Mouse (Mus musculus) liver, embryonic 14.5 days (tissue): ENCODE data around the gene Plcb1. TPM values are rescaled to one million over a fixed set of nuclear protein-coding genes. Genes with fewer than 3 reads are reported as not detected.
A peak's percentile ranks its signal among the peaks of the same experiment; 100 is the strongest.

Experiments
- ATAC-seq: fragments of 200-750 bp; cut with Nextera tagmentation; 2 replicates; pipeline ENCODE4 v1.8.0; 2017; ENCODE audit warnings: moderate number of reproducible peaks, mild to moderate bottlenecking, moderate library complexity; ENCODE audit not compliant: insufficient read depth
- DNase-seq, 3 experiments: peaks; one replicate each; pipeline ENCODE4 v3.0.0-alpha.2; 2012 to 2013; ENCODE audit warnings: low read depth in 3 of 3, low spot score in 3 of 3
- H3K27ac ChIP-seq: fragments of 300-500 bp; sonication (generic); 2 replicates; pipeline ENCODE4 v1.5.1; 2014; ENCODE audit warnings: moderate library complexity, mild to moderate bottlenecking, control low read depth, inconsistent platforms
- H3K27me3 ChIP-seq: fragments of 300-500 bp; sonication (generic); 2 replicates; pipeline ENCODE4 v1.6.1; 2014; ENCODE audit warnings: mild to moderate bottlenecking, low read length, moderate library complexity; ENCODE audit not compliant: control insufficient read depth, insufficient read depth
- H3K36me3 ChIP-seq: fragments of 300-500 bp; sonication (generic); replicated peaks from 2 replicates; pipeline ENCODE4 v1.6.1; 2014; ENCODE audit warnings: low read depth; ENCODE audit not compliant: control insufficient read depth, insufficient read depth
- H3K4me1 ChIP-seq, 2 experiments: fragments of 200-500 bp in 1 of 2; fragments of 300-500 bp in 1 of 2; sonication (generic) in 1 of 2; replicated peaks; 2 replicates each; pipeline ENCODE4 v1.6.1; 2012 to 2014; ENCODE audit warnings: antibody characterized with exemption in 1 of 2, inconsistent platforms in 1 of 2, low read length in 1 of 2; ENCODE audit not compliant: control insufficient read depth in 2 of 2, insufficient read depth in 2 of 2
- H3K4me2 ChIP-seq: fragments of 300-500 bp; sonication (generic); 2 replicates; pipeline ENCODE4 v1.6.1; 2014; ENCODE audit warnings: low read depth, mild to moderate bottlenecking, control low read depth, moderate library complexity
- H3K4me3 ChIP-seq, 2 experiments: fragments of 200-500 bp in 1 of 2; fragments of 300-500 bp in 1 of 2; sonication (generic) in 1 of 2; 2 replicates each; pipeline ENCODE4 v1.5.1; 2012 to 2014; ENCODE audit warnings: low read depth in 2 of 2, low read length in 2 of 2, mild to moderate bottlenecking in 2 of 2, control low read depth in 1 of 2, inconsistent platforms in 1 of 2, moderate library complexity in 1 of 2; ENCODE audit not compliant: insufficient read depth in 1 of 2
- H3K9ac ChIP-seq: fragments of 300-500 bp; sonication (generic); replicated peaks from 2 replicates; pipeline ENCODE4 v1.6.1; 2014; ENCODE audit warnings: mild to moderate bottlenecking, control low read depth, moderate library complexity
- H3K9me3 ChIP-seq: fragments of 300-500 bp; sonication (generic); 2 replicates; pipeline ENCODE4 v1.6.1; 2016; ENCODE audit warnings: low read length, mixed read lengths; ENCODE audit not compliant: control insufficient read depth
- CTCF ChIP-seq: IDR thresholded peaks from 2 replicates; pipeline ENCODE4 v1.5.1; 2016; ENCODE audit warnings: antibody characterized with exemption, low read depth, control low read depth
- EP300 ChIP-seq: IDR thresholded peaks from 2 replicates; pipeline ENCODE4 v1.6.1; 2016; ENCODE audit warnings: antibody characterized with exemption, low read depth
- WGBS: fragments of 180-500 bp; shearing (Covaris S2); extraction: QIAGEN DNeasy Blood & Tissue Kit; methylation state at CpG from one replicate; pipeline ENCODE4 v1.1.7; 2014; ENCODE audit not compliant: insufficient replicate concordance; 5-methylcytosine and 5-hydroxymethylcytosine counted together
- polyA plus RNA-seq, 2 experiments: library from polyadenylated mRNA; depleted of rRNA in 1 of 2; stranded (reverse) in 1 of 2; unstranded in 1 of 2; fragments of >200 nt; fragmentation: Nextera tagmentation in 1 of 2; extraction: Ambion mirVana in 1 of 2; gene quantifications; 2 replicates each; pipeline versions ENCODE4 v1.2.1 to v1.2.3; 2012 to 2014

Gene Plcb1
- polyA plus RNA-seq, 2 experiments, result 0.56 to 3.0 TPM

DNA sequence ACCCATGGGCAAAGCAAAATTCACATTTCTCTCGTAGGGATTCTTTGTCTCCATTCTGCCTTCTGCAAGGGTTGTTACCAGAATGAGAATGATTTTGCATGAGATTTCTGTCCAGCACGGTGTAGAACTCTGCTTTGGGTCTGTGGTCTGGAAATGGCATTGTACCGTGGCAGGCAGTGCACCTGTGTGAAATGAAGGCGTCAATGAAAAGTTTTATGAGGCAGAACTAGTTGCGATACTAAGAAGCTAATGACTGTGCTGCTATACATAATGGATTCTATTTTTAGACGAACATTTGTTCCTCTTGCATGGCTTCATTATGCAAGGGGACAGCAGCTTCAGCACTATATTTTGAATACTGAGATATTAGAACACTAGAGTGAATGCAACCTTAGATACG is 39.8 kb downstream of the Plcb1 start:
- H3K4me3 ChIP-seq, result no peak overlapping the region
- H3K27me3 ChIP-seq, result no peaks in the 10 kb centered on the region
- 49% methylated on average over 7 of the region's 7 CpGs for WGBS
- peaks cover 0 to 5% of the 10 kb centered on the region in 2 experiments; a peak in 2 of 4 replicates for H3K4me1 ChIP-seq
- no peak overlapping the region for H3K27ac ChIP-seq
- TF ChIP-seq EP300 (no peak), CTCF (no peak)
- ATAC-seq, result no peak
- H3K36me3 ChIP-seq, result no peaks in the 10 kb centered on the region
- H3K9me3 ChIP-seq, result no peaks in the 10 kb centered on the region
- no peak for DNase-seq
- H3K9ac ChIP-seq, result no peak overlapping the region
- peak overlapping the region; percentile 22; the same call in 1 of the 2 replicates for H3K4me2 ChIP-seq

DNA sequence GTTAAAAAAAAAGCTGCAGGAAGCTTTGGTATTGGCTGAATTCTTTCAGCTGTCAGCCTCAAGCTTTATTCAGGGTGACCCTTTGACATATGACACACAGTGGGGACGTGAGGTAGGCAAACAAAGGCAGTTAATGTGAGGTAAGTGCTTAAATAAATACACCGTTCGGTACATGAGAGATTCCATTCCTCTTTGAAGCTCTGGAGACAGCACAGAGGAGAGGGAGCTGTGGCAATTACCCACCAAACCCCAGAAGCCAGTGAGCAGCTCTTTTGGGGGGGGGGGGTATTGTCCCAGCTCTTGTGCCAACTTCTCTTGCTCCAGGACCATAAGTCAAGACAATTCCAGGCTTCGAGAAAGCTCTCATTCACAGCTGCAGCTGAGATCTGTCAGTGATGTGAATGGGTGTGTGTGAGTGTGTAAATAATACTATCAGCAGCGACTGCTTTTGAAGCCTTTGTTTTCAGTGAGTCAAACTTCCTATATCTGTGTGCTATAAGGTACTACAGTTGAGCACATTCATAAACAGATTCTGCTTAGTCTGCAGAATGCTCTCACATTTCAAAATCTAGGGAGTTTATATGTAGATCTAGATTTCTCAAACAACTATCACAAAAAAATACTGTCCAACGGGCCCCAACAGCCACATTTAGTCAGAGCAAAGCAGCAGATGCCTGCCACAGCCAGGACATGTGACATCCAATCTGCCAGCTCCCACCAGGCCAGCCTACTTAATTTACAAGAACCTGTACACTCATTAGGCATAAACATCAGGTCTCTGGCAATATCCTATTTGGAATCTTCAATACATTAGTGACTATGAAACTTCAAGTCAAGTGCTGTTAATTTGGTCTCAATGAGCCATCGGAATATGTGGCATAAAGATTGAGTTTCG is 40.5 kb downstream of the Plcb1 start:
- no peak for TF ChIP-seq CTCF
- TF ChIP-seq EP300, result no peak
- no peaks in the 10 kb centered on the region for H3K36me3 ChIP-seq
- H3K27ac ChIP-seq, result no peak overlapping the region
- H3K4me1 ChIP-seq, result peaks cover 0 to 5% of the 10 kb centered on the region in 2 experiments; a peak in 2 of 4 replicates
- ATAC-seq, result peak; percentile 67; the same call in 1 of the 2 replicates
- no peaks in the 10 kb centered on the region for H3K9me3 ChIP-seq
- peak in 1 of 3 experiments; percentile 22 for DNase-seq
- no peaks in the 10 kb centered on the region for H3K27me3 ChIP-seq
- no peak overlapping the region; the same call in 1 of the 2 replicates for H3K4me2 ChIP-seq
- H3K4me3 ChIP-seq, result no peak overlapping the region
- no peak overlapping the region for H3K9ac ChIP-seq
- 43% methylated on average over 8 of the region's 8 CpGs for WGBS

DNA sequence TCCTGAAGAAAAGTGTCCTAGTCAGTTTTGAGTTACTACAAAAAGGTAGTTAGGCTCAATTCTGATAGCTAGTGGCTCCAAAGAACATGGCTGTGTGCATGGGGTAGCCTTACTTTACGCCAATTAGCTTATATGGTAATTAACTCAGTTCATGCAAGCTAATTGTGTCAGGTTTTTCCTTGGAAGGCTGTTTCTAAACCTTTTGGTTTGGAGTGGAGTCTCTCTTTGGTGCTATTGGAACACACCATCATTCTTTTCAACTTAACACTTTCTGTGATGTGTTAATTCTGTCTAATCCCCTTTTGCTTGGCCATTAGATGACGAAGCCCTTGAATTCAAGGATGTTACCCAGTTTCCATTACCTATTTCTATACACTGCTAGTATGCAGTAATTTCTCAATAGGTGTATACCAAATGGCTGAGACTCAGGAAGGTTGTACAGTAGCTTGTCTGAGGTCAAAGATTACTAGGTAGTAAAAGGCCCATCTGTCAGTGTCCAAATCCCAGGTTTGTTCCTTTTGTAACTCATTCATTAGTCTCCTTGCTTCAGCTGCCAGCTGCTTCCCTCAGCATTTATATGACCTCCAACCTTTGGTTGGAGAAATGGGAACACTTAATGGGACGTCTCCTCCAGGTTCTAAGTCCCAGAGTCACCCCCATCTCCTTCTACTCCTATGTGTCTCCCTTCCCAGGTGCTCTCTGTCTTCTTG is 42.1 kb downstream of the Plcb1 start:
- Histone ChIP-seq H3K27ac (no peak overlapping the region), H3K4me3 (no peak overlapping the region), H3K4me2 (no peak overlapping the region), H3K9ac (no peak overlapping the region), H3K27me3 (no peaks in the 10 kb centered on the region), H3K4me1 (peaks cover 0 to 5% of the 10 kb centered on the region in 2 experiments; a peak in 2 of 4 replicates), H3K36me3 (no peaks in the 10 kb centered on the region), H3K9me3 (no peaks in the 10 kb centered on the region)
- no peak for DNase-seq
- ATAC-seq, result no peak
- 57% methylated on average over 3 of the region's 3 CpGs for WGBS
- no peak for TF ChIP-seq EP300
- no peak for TF ChIP-seq CTCF

DNA sequence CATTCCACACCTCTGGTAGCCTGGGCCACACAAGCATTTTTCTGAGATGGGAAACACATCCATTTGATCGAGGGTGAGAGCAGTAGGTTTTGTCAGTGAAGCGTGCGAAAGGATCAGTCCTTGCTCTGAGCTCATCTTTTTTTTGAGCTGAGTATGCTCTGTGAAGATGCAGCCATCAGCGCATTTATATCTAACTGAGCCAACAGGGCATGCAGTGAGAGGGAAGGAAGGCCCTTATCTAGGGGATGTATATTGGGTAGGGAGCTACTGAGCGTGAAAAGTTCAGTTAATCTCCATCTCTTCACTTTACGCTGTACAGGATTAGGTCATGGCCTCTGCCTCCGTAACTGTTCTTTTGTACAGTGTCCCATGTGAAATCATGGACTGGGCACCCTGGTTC is 46.0 kb downstream of the Plcb1 start:
- Histone ChIP-seq H3K4me1 (peaks cover 0 to 2% of the 10 kb centered on the region in 2 experiments; a peak in 2 of 4 replicates), H3K27ac (no peak overlapping the region), H3K4me3 (no peak overlapping the region), H3K36me3 (no peaks in the 10 kb centered on the region), H3K27me3 (no peaks in the 10 kb centered on the region), H3K4me2 (no peak overlapping the region), H3K9ac (no peak overlapping the region), H3K9me3 (no peaks in the 10 kb centered on the region)
- DNase-seq (no peak), ATAC-seq (peak; percentile 22; the same call in 1 of the 2 replicates)
- 63% methylated on average over 7 of the region's 7 CpGs for WGBS
- TF ChIP-seq CTCF, result no peak
- TF ChIP-seq EP300, result no peak

DNA sequence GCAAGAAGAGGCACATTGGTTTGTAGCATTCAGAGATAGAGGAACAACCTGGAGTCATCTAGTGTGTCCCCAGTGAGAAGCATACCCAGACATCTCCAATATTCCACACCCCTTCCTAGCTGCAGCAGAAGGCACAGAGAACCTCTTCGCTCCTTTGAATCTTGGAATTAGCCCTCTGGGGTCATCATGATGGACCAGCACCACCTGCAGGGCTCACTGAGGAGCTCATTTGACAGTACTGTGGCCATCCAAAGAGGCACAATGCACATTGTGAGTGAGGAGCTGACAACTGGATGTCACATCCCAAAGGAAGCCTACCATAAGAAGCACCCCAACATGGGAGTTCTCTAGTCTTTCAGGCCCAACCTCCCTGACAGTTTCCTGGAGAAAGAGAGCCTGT is 50.2 kb downstream of the Plcb1 start:
- H3K9ac ChIP-seq, result no peak overlapping the region
- 0 out of 4 replicates have a peak, but pooled peaks cover 0 to 4% of the 10 kb centered on the region in 2 experiments for H3K4me1 ChIP-seq
- H3K36me3 ChIP-seq, result no peaks in the 10 kb centered on the region
- 57% methylated on average over 1 of the region's 1 CpGs for WGBS
- no peak overlapping the region for H3K4me3 ChIP-seq
- no peak for DNase-seq
- TF ChIP-seq EP300 (no peak), CTCF (0 out of 2 replicates have a peak, but pooled peaks have one; percentile 10)
- H3K4me2 ChIP-seq, result no peak overlapping the region
- ATAC-seq, result no peak
- no peak overlapping the region for H3K27ac ChIP-seq
- no peaks in the 10 kb centered on the region for H3K27me3 ChIP-seq
- H3K9me3 ChIP-seq, result no peaks in the 10 kb centered on the region
